Mouse (Mus musculus): ENCODE results near the gene Ces1h.

- TF ChIP-seq CTCF (conservative IDR thresholded peaks at IDR 0.05; ENCODE audit: low read length) = no peak
- no peak for TF ChIP-seq NANOG (IDR thresholded peaks at IDR 0.05; ENCODE audit: borderline replicate concordance, low read length)
- no peak for TF ChIP-seq POU5F1 (IDR thresholded peaks at IDR 0.05; ENCODE audit: borderline replicate concordance, low read length)
Measured at GRCm38 (mm10) chr8:93369481-93369880, 10.0 kb downstream of the Ces1h start.
